Mouse (Mus musculus): ENCODE results near the gene 1700013G24Rik. TPM values are rescaled to one million over a fixed set of nuclear protein-coding genes. Genes with fewer than 3 reads are reported as not detected.
A peak's percentile ranks its signal among the peaks of the same experiment; 100 is the strongest.

Gene 1700013G24Rik
- polyA plus RNA-seq, 1 experiment from 2014 or later: not detected

GRCm38 (mm10) chr4:137460676-137461075 is 7.6 kb downstream of the 1700013G24Rik start:
- Histone ChIP-seq H3K4me3 (no peak overlapping the region), H3K9ac (no peak overlapping the region), H3K4me2 (replicated peaks) (no peak overlapping the region), H3K27ac (peak overlapping the region; percentile 28; the same call in 1 of the 2 replicates), H3K9me3 (no peaks in the 10 kb centered on the region), H3K4me1 (peaks cover 14% of the 10 kb centered on the region; the same call in 1 of the 2 replicates), H3K27me3 (no peaks in the 10 kb centered on the region), H3K36me3 (no peaks in the 10 kb centered on the region)
- 80% methylated on average over 14 of the region's 14 CpGs for WGBS
- no peak for ATAC-seq (ENCODE audit: low FRiP score, low read depth)

DNA sequence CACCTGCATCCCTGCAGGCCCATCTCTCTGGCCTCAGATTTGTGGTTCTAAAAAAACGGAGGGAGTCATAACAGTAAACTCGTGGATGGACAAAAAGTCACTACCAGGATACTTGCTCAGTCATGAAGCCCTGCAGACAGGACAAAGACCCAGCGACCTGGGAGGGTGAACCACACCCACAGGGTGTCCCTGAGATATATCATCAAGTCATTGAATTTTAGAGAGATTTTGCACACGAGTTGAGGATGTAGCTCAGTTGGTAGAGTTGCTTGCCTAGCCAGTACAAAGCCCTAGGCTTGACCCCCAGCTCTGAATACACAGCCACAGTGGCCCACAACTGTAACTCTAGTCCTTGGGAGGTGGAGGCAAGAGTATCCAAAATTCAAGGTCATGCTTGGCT is 8.1 kb downstream of the 1700013G24Rik start:
- Histone ChIP-seq H3K9ac (no peak overlapping the region), H3K4me1 (peaks cover 14% of the 10 kb centered on the region; the same call in 1 of the 2 replicates), H3K27ac (no peak overlapping the region), H3K36me3 (no peaks in the 10 kb centered on the region), H3K4me2 (replicated peaks) (no peak overlapping the region), H3K9me3 (no peaks in the 10 kb centered on the region), H3K4me3 (no peak overlapping the region), H3K27me3 (no peaks in the 10 kb centered on the region)
- WGBS: 77% methylated on average over 4 of the region's 4 CpGs
- ATAC-seq (ENCODE audit: low FRiP score, low read depth): no peak

GRCm38 (mm10) chr4:137461981-137462690 is 9.1 kb downstream of the 1700013G24Rik start:
- Histone ChIP-seq H3K9me3 (no peaks in the 10 kb centered on the region), H3K27ac (no peak overlapping the region), H3K4me2 (replicated peaks) (no peak overlapping the region), H3K27me3 (no peaks in the 10 kb centered on the region), H3K36me3 (no peaks in the 10 kb centered on the region), H3K4me1 (peaks cover 17% of the 10 kb centered on the region), H3K4me3 (no peak overlapping the region), H3K9ac (no peak overlapping the region)
- WGBS: 52% methylated on average over 16 of the region's 16 CpGs
- ATAC-seq (ENCODE audit: low FRiP score, low read depth): no peak

- Histone ChIP-seq H3K9me3 (no peaks in the 10 kb centered on the region), H3K27me3 (no peaks in the 10 kb centered on the region), H3K4me2 (replicated peaks) (no peak overlapping the region), H3K36me3 (no peaks in the 10 kb centered on the region), H3K4me3 (no peak overlapping the region), H3K27ac (peak overlapping the region; percentile 33; the same call in 1 of the 2 replicates), H3K9ac (no peak overlapping the region), H3K4me1 (peaks cover 40% of the 10 kb centered on the region)
- no peak for ATAC-seq (ENCODE audit: low FRiP score, low read depth)
- WGBS: 70% methylated on average over 13 of the region's 13 CpGs
Observed at GRCm38 (mm10) chr4:137465125-137465787, 12.2 kb downstream of the 1700013G24Rik start.

DNA sequence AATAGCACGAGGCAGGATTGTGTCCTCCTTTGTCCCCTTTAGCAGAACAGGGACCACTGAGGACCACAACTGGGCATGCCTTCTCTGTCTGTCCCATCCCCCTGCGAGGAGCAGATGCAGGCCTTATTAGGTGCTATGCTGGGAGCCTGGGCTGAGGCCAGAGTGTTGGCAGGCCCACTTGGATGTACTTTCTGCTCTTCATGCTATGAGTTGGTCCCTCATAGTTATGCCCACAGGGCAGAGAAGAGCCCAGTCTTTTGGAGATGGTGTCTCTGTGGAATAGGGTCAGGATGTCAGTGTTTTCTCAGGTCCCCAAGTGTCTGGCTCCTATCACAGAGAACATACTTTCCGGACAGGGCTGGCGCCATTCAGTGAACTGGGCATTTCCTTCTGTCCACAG is 13.9 kb downstream of the 1700013G24Rik start:
- WGBS: 71% methylated on average over 4 of the region's 4 CpGs
- H3K27ac ChIP-seq: no peak overlapping the region
- H3K9ac ChIP-seq: no peak overlapping the region
- H3K9me3 ChIP-seq: no peaks in the 10 kb centered on the region
- H3K36me3 ChIP-seq: no peaks in the 10 kb centered on the region
- no peaks in the 10 kb centered on the region for H3K27me3 ChIP-seq
- no peak for ATAC-seq (ENCODE audit: low FRiP score, low read depth)
- H3K4me1 ChIP-seq: peaks cover 53% of the 10 kb centered on the region
- H3K4me2 ChIP-seq (replicated peaks): no peak overlapping the region
- no peak overlapping the region for H3K4me3 ChIP-seq

- whole genome bisulfite sequencing: 88% methylated on average over 2 of the region's 2 CpGs
- Histone ChIP-seq H3K9ac (no peak overlapping the region), H3K4me3 (no peak overlapping the region), H3K9me3 (no peaks in the 10 kb centered on the region), H3K4me1 (peaks cover 50% of the 10 kb centered on the region), H3K27ac (peak overlapping the region; percentile 75; the same call in 1 of the 2 replicates), H3K4me2 (replicated peaks) (no peak overlapping the region), H3K36me3 (no peaks in the 10 kb centered on the region), H3K27me3 (no peaks in the 10 kb centered on the region)
- ATAC-seq (ENCODE audit: low FRiP score, low read depth): no peak
Observed at GRCm38 (mm10) chr4:137467525-137467924, 14.4 kb downstream of the 1700013G24Rik start.

GRCm38 (mm10) chr4:137468260-137469080 is 15.4 kb downstream of the 1700013G24Rik start, which contains the start of gene Hspg2:
Gene Hspg2 (plus strand): TSS chr4:137468769.
- peak within 1 kb of the TSS; percentile 80 for H3K4me3 ChIP-seq
- no peaks in the 10 kb centered on the region for H3K36me3 ChIP-seq
- no peaks in the 10 kb centered on the region for H3K27me3 ChIP-seq
- WGBS: under 1% methylated on average over 63 of the region's 72 CpGs
- ATAC-seq (ENCODE audit: low FRiP score, low read depth): peak; percentile 89
- H3K4me2 ChIP-seq (replicated peaks): peak within 1 kb of the TSS; percentile 85
- peak within 1 kb of the TSS; percentile 85 for H3K27ac ChIP-seq
- H3K9ac ChIP-seq: peak within 1 kb of the TSS; percentile 89
- H3K4me1 ChIP-seq: peaks cover 60% of the 10 kb centered on the region
- H3K9me3 ChIP-seq: no peaks in the 10 kb centered on the region

- WGBS: 2% methylated on average over 20 of the region's 20 CpGs
- H3K9ac ChIP-seq: peak overlapping the region; percentile 89
- peak overlapping the region; percentile 85 for H3K4me2 ChIP-seq (replicated peaks)
- no peaks in the 10 kb centered on the region for H3K36me3 ChIP-seq
- H3K4me1 ChIP-seq: peaks cover 68% of the 10 kb centered on the region
- no peaks in the 10 kb centered on the region for H3K9me3 ChIP-seq
- H3K4me3 ChIP-seq: peak overlapping the region; percentile 80
- peak overlapping the region; percentile 85 for H3K27ac ChIP-seq
- ATAC-seq (ENCODE audit: low FRiP score, low read depth): peak; percentile 25
- H3K27me3 ChIP-seq: no peaks in the 10 kb centered on the region
Observed at GRCm38 (mm10) chr4:137469081-137469844, 16.2 kb downstream of the 1700013G24Rik start.

DNA sequence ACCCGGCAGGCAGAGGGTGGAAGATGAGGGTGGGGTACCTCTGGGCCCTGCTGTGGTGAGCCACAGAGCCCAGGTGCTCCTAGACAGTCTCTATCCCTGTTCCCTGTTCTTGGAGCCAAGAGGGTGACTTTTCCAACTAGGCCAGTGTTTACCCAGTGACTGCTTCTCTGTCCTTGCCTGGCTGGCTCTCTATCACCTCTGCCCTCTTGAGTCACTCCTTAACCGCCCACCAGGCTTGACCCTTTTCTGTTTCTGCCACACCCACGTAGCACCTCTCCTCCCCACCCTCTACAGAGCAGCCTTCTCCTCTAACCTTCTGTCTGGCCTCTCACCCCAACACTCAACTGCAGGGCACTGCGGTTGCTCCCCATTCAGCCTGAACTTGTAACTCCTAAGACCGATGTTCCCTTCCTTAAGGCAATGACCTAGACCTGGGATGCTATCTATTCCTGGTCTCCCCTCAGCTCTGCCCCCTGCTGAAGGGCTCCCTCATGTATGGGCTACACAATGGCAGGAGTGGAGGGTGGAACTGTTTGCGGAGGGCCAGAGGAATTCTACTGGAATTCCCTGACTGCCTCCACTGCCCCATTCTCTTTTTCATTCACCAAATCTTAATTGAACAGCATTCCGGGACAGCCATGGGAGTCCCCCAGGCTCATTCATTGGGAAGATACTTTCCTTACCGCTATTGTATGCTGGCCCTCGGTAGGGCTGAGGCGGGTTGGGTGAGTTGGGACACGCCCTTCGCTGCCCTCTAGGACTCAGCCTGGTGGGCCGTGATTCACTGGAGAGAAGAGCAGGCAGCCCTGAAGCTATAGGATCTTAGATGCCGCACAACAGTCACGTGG is 17.0 kb downstream of the 1700013G24Rik start:
- no peaks in the 10 kb centered on the region for H3K36me3 ChIP-seq
- peak overlapping the region; percentile 89 for H3K9ac ChIP-seq
- H3K4me2 ChIP-seq (replicated peaks): peak overlapping the region; percentile 85
- WGBS: 60% methylated on average over 15 of the region's 15 CpGs
- ATAC-seq (ENCODE audit: low FRiP score, low read depth): no peak
- no peaks in the 10 kb centered on the region for H3K27me3 ChIP-seq
- H3K4me3 ChIP-seq: peak overlapping the region; percentile 80
- H3K9me3 ChIP-seq: no peaks in the 10 kb centered on the region
- peak overlapping the region; percentile 85 for H3K27ac ChIP-seq
- H3K4me1 ChIP-seq: peaks cover 72% of the 10 kb centered on the region

DNA sequence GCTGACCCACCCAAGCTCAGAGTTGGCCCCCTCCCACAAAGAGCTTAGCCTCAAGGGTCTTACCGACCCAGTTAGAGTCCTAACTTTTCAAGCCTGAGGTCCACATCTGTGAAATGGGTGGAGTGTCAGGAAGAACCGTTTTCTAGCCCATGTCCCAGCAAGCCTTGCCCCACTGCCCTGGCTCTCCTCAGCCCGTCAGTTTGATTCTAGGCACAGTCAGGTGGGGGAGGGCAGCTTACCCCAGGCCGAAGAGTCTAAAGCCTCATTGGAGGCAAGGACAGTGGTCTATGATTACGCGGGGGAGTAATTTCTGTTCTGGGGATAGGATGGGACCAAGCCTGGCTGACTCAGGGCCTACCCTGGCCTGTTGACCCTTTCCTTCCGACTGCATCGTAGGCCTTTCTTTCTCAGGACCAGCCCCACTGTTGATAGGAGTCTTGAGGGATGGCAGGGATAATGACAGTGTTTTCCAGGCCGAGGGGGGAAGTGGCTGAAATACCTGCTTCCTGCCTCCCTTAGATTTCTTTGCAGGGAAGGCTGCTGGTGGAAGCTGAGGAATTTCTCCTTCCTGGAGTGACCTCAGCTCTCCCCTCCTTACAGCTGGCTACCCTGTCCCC is 17.7 kb downstream of the 1700013G24Rik start:
- 63% methylated on average over 9 of the region's 9 CpGs for WGBS
- peak overlapping the region; percentile 85; the same call in 1 of the 2 replicates for H3K27ac ChIP-seq
- peak overlapping the region; percentile 85 for H3K4me2 ChIP-seq (replicated peaks)
- no peaks in the 10 kb centered on the region for H3K27me3 ChIP-seq
- H3K9me3 ChIP-seq: no peaks in the 10 kb centered on the region
- H3K4me3 ChIP-seq: peak overlapping the region; percentile 80
- no peak for ATAC-seq (ENCODE audit: low FRiP score, low read depth)
- H3K9ac ChIP-seq: peak overlapping the region; percentile 89; the same call in 1 of the 2 replicates
- H3K36me3 ChIP-seq: no peaks in the 10 kb centered on the region
- peaks cover 74% of the 10 kb centered on the region for H3K4me1 ChIP-seq

Data from limb, embryonic 13.5 days (tissue).